Mouse (Mus musculus) testis, adult 2 months (tissue): Measurements from ENCODE around the gene Slirp.

ENCODE experiments used
- CTCF ChIP-seq: fragments of 200-500 bp; IDR thresholded peaks from 2 replicates; pipeline ENCODE4 v1.5.1; 2012; ENCODE audit warnings: low read depth, mild to moderate bottlenecking, inconsistent platforms, low read length, moderate library complexity; ENCODE audit not compliant: control insufficient read depth, insufficient read depth, insufficient replicate concordance
- POLR2A ChIP-seq: fragments of 200-500 bp; IDR thresholded peaks from 2 replicates; pipeline ENCODE4 v1.6.1; 2012; ENCODE audit warnings: low read depth, mild to moderate bottlenecking, inconsistent platforms, low read length, moderate library complexity; ENCODE audit not compliant: control insufficient read depth

DNA sequence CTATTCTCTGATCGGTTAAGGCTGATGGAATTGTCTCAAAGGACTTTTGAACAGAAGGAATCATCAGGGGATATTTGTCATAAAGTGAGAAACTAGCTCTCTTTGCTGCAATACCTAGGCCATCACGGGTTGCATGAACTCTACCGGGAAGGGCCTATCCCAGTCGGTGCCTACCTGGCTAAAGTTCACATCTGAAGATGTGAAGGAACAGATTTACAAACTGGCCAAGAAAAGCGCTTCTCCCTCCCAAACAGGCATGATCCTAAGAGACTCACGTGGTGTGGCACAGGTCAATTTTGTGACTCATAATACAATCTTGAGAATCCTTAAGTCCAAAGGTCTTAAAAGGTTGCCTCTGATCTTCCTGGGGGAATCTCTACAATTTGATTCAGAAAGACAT lies 49.4 kb upstream of the Slirp start:
- no peak for TF ChIP-seq CTCF
- no peak for TF ChIP-seq POLR2A
